Mouse (Mus musculus): Measurements from ENCODE around the gene Zfp276. TPM values are rescaled to one million over a fixed set of nuclear protein-coding genes. Genes with fewer than 3 reads are reported as not detected.
"Not testable (repeated sequence)": the region's sequence is repeated elsewhere in the genome, so short reads cannot be mapped to it uniquely, and the experiment has no call there.

Zfp276 gene
- total RNA-seq, 1 experiment from 2014 or later: 17.2 TPM

DNA sequence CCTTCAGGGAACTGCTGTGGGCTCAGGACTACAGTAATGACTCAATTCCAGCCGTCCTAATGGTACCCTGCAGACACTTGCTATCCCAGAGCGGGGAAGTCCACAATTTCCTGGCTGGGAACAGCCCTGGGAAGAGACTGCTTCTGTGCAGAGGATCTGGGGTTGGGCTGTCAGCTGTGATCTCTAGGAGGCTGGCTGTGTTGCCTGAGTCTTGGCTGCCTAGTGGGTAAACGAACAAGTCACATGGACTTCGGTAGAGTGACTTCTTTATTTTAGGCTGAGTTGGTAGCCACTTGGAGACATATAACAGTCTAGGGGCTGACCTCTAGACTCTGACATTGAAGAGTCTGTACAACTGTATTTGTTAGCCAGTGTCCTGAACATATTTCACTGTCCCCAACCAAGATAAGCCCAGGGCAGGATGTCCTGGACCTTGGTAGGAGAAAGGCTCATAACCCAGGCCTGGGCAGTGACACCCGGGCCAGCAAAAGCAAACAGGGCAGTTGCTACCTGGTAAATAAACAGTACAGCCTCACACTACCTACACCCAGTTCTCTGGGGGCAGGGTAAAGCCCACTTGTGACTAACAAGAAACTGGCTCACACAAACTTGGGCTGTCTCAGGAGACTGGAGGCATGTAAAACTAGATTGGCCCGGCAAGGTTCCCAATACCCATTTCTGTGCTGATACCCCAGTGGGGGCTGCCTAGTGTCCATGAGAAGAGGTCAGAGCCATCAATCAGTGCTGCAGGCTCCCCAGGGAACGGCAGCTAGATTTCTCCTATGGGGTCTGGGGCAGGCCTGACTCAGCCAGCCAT lies 11.7 kb upstream of the Zfp276 start:
- no peak for ATAC-seq (replicated peaks; ENCODE audit: insufficient number of reproducible peaks, low FRiP score, low TSS enrichment, poor library complexity, severe bottlenecking)

- no peak for ATAC-seq (replicated peaks; ENCODE audit: insufficient number of reproducible peaks, low FRiP score, low TSS enrichment, poor library complexity, severe bottlenecking)
Observed at GRCm38 (mm10) chr8:123243053-123243452, 10.9 kb upstream of the Zfp276 start.

- ATAC-seq (replicated peaks; ENCODE audit: insufficient number of reproducible peaks, low FRiP score, low TSS enrichment, poor library complexity, severe bottlenecking): no peak
Observed at GRCm38 (mm10) chr8:123244382-123244781, 9.6 kb upstream of the Zfp276 start.

- no peak for ATAC-seq (replicated peaks; ENCODE audit: insufficient number of reproducible peaks, low FRiP score, low TSS enrichment, poor library complexity, severe bottlenecking)
Observed at GRCm38 (mm10) chr8:123245543-123245942, 8.5 kb upstream of the Zfp276 start.

DNA sequence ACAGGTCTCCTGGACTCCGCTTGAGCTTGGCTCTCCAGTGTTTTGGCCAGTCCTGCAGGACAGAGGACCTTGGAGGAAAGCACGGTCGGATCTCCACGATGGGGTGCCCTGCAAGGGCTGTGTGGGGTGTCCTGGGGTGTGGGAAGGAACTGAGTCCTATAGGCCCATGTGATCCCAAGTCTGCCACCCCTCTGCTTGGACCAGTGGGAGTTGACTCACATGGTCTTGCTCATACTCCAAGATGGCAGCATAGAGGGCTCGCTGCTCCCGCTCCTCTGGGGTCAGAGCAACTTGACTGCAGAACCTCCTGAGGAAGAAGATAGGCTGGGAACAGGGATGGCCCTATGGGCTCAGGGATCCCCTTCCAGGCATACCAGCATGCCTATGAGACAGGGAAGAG lies 6.2 kb upstream of the Zfp276 start:
- no peak for ATAC-seq (replicated peaks; ENCODE audit: insufficient number of reproducible peaks, low FRiP score, low TSS enrichment, poor library complexity, severe bottlenecking)

GRCm38 (mm10) chr8:123248596-123248995 lies 5.4 kb upstream of the Zfp276 start:
- peak; percentile 56 for ATAC-seq (replicated peaks; ENCODE audit: insufficient number of reproducible peaks, low FRiP score, low TSS enrichment, poor library complexity, severe bottlenecking)

DNA sequence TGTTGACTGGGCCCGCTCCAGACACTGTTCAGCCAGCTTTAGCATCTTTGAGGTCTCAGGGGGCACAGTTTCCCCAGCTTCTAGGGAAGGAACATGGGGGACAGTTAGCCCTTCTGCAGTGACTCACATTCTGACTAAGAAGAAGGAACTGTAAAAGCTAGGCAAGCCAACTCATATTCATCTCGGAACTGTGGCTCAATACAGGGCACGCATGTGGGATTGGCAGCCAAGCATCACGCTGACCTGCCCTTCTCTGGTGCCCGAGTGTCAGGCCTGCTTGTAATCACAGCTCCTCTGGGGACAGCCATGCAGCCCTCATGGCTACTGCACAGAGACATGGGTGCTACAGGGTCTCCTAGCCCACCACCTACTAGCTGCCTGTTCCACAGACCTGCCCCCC lies 3.1 kb upstream of the Zfp276 start:
- no peak for ATAC-seq (replicated peaks; ENCODE audit: insufficient number of reproducible peaks, low FRiP score, low TSS enrichment, poor library complexity, severe bottlenecking)

GRCm38 (mm10) chr8:123252925-123253324 lies 1.1 kb upstream of the Zfp276 start:
- no peak for ATAC-seq (replicated peaks; ENCODE audit: insufficient number of reproducible peaks, low FRiP score, low TSS enrichment, poor library complexity, severe bottlenecking)

- ATAC-seq (replicated peaks; ENCODE audit: insufficient number of reproducible peaks, low FRiP score, low TSS enrichment, poor library complexity, severe bottlenecking): no peak
Observed at GRCm38 (mm10) chr8:123253451-123254098, 420 bp upstream of the Zfp276 start.

- no peak for ATAC-seq (replicated peaks; ENCODE audit: insufficient number of reproducible peaks, low FRiP score, low TSS enrichment, poor library complexity, severe bottlenecking)
Observed at GRCm38 (mm10) chr8:123255170-123255569, 1.2 kb downstream of the Zfp276 start.

DNA sequence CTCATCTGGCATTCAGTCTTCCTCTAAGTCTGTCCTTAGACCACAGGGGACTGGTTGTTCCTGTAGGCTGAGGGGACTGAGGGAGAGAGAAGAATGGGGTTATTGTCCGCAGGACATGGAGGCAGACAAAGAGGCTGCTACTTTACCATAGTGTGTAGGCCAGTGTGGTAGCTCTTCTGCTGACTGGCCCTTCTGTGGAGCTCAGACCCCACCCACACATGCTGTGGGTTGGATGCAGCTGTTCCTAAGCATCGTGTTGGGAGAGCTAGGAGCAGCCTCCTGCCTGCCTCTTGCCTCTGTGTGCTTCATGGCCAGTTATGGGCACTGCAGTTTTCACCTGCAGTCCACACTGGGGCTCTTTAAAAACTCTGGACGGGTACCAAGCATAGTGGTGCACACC lies 3.1 kb downstream of the Zfp276 start:
- no peak for ATAC-seq (replicated peaks; ENCODE audit: insufficient number of reproducible peaks, low FRiP score, low TSS enrichment, poor library complexity, severe bottlenecking)

GRCm38 (mm10) chr8:123257593-123257992 lies 3.6 kb downstream of the Zfp276 start:
- not testable (repeated sequence) for ATAC-seq (replicated peaks; ENCODE audit: insufficient number of reproducible peaks, low FRiP score, low TSS enrichment, poor library complexity, severe bottlenecking)

DNA sequence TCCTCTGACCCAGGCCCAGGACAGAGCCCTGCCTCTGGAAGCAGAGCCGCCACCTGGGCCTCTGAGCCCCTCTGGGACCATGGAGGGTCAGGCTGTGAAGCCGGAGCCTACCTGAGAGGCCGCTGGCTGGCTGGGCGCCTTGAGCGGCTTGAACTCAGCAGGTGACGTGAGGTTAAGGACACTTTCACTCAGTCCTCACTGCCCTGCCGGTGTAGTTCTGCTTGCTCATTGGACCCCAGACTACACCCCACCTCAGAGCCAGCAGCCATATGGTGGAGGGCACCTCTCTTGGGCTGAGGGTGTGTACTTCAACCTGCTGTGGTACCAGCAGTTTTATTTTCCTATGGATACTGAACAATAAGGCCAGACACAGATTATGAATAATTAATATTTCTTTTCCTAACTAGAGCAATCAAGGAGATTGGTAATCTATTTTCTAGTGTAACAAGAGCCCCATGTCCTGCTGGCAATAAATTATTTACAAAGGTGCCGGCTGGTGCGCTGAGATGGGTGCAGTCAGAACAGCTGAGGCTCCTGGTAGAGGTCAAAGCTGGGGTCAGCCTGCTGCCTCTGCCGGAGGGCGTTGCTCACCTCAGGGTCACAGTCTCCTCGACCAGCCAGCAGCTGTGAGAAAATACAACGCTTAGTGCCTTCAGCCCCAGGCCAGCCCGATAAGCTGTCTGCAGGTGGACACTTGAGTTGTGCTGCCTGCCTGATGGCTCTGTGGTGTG lies 14.1 kb downstream of the Zfp276 start:
- ATAC-seq (replicated peaks; ENCODE audit: insufficient number of reproducible peaks, low FRiP score, low TSS enrichment, poor library complexity, severe bottlenecking): no peak

DNA sequence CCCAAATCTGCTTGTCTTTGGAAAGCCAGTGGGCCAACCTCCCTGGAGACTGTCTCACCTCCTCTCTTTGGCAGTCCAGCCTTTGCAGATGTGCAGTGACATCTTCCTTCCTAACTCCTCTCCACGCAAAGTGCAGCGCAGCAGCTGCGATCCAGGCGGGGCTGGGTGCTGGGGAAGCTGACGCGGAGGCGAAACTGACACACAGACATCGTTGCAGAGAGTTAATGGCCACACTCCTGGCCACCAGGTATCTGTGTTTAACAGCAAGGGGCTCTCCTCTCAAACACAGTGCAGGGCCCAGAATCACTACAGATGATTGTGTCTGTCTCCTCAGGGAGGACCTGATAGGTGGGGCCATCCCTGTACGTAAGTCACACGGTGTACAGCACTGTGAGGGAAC lies 17.2 kb downstream of the Zfp276 start:
- ATAC-seq (replicated peaks; ENCODE audit: insufficient number of reproducible peaks, low FRiP score, low TSS enrichment, poor library complexity, severe bottlenecking): no peak

DNA sequence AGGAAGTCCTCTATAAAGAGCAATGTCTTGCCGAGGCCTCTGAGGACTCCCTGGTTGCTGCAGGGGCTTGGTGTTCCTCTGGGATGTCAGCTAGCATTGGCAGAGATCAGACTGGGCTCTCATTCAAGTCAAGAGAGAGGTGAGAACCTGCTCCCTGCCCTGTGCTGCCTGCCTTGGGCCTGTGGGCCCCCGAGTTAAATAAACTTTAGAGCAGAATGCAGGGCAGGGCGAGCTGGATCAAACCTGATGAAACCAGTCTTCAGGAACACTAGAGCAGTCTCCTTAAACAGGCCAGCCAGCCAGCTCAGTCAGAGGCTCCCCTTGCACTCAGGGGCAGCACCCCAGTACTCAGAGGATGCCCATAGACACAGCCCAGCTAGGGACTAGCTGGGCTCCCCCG lies 17.9 kb downstream of the Zfp276 start:
- no peak for ATAC-seq (replicated peaks; ENCODE audit: insufficient number of reproducible peaks, low FRiP score, low TSS enrichment, poor library complexity, severe bottlenecking)

DNA sequence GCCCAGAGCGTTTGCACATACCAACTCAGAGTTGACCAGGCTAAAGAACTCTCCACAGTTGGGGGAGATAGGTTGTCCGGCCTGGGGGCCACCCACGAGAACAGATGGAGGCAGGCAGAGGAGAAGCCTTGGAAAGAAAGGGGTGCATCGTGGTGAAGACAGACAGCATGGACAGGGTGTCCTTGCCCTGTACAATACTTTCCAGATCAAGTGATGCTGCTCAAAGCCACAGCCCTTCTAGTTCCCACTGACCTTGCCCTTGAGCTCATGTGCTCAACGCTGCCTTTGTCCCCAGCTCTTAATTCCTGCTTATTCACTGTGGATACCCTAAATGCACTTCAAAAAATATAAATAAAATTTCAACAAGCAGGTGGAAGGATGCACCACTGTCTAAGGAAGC lies 20.5 kb downstream of the Zfp276 start:
- no peak for ATAC-seq (replicated peaks; ENCODE audit: insufficient number of reproducible peaks, low FRiP score, low TSS enrichment, poor library complexity, severe bottlenecking)

DNA sequence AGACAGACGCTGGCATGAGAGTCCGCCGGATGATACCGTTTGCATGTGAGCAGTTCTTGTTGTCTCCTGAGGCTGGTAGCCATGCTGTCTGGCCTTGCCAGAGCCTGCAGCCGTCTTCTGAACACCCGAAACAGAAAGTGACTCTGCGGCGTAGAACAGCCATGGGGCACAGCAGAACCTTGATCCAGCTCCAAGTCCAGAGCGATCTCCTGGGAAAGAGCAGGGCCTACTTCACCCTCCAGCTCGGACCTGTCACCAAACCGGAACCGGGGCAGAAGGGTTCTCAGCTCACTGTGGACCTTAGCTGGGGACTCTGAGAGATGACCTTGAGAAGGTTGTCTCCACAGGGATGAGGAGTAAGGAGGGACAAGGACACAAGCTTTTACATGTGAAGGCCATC lies 21.1 kb downstream of the Zfp276 start:
- no peak for ATAC-seq (replicated peaks; ENCODE audit: insufficient number of reproducible peaks, low FRiP score, low TSS enrichment, poor library complexity, severe bottlenecking)

- ATAC-seq (replicated peaks; ENCODE audit: insufficient number of reproducible peaks, low FRiP score, low TSS enrichment, poor library complexity, severe bottlenecking): no peak
Observed at GRCm38 (mm10) chr8:123278445-123278844, 24.4 kb downstream of the Zfp276 start.

DNA sequence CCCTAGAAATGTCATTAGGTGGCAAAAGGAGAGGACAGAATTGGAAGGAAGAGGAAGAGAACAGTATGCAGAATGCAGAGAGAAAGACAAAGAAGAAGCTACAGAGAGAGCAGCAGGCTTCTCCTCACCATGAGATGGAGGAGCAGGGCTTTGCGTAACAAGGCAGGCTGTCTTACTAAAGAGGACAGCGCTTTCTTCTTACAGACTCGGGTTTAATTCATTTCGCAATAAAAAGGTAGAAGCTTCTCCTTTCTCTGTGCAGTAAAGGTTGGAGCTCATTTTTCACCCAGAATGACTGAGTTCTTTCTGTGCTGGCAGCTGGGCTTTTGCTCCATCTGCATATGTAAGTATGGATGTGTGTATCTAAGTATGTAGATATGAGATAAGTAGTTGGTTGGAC lies 25.8 kb downstream of the Zfp276 start:
- ATAC-seq (replicated peaks; ENCODE audit: insufficient number of reproducible peaks, low FRiP score, low TSS enrichment, poor library complexity, severe bottlenecking): peak; percentile 43

Measured in monocyte, adult 5-6 weeks (primary cell).